Mouse (Mus musculus) lung, postnatal 0 days (tissue): ENCODE measurements around the gene Eml6.

Experiments used
- CTCF ChIP-seq: IDR thresholded peaks from 2 replicates; pipeline ENCODE4 v1.5.1; 2016; ENCODE audit warnings: antibody characterized with exemption, mild to moderate bottlenecking
- EP300 ChIP-seq: IDR thresholded peaks from 2 replicates; pipeline ENCODE4 v1.6.1; 2016; ENCODE audit warnings: antibody characterized with exemption, mild to moderate bottlenecking, control low read depth

DNA sequence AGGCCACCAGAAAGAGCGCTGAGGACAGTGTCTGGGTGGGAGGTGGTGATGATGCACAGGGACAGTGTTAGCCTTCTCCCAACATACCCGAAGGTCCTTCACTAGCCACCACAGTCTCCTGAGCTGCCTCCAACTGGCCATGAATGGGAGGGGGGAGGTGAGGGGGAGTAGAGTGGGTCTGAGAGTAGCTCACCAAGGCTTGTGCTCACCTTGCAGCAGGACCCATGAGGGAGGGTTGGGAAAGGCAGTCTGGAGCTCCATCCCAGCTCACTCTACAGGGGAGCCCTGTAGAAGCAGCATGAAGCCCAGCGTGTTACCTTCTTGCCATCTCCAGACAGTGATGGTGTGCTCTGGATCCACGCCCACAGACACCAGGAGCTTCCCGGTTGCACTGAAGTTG is 267.2 kb downstream of the Eml6 start:
- TF ChIP-seq CTCF (no peak), EP300 (no peak)
